Mouse (Mus musculus) erythroid progenitor cell, adult 5-6 weeks (primary cell): Measurements from ENCODE around the gene Fam76a. TPM values are rescaled to one million over a fixed set of nuclear protein-coding genes. Genes with fewer than 3 reads are reported as not detected.
A peak's percentile ranks its signal among the peaks of the same experiment; 100 is the strongest.

ENCODE experiments used
- ATAC-seq: replicated peaks from 2 replicates; pipeline ENCODE4 v1.8.0; 2016; ENCODE audit warnings: moderate number of reproducible peaks, mild to moderate bottlenecking, moderate TSS enrichment, inconsistent platforms; ENCODE audit not compliant: poor library complexity, low FRiP score, severe bottlenecking
- total RNA-seq, 2 experiments: library from RNA; stranded (forward) in 1 of 2; stranded (reverse) in 1 of 2; fragments of 150-400 nt in 1 of 2; fragments of 186-747, 209-891 nt in 1 of 2; gene quantifications; 2 replicates each; pipeline versions ENCODE4 v1.2.3 to v1.2.4; 2015 to 2017; ENCODE audit warnings: low replicate concordance in 2 of 2

The Fam76a gene
- total RNA-seq, 2 experiments from 2014 or later = 30.6 to 41.3 TPM

DNA sequence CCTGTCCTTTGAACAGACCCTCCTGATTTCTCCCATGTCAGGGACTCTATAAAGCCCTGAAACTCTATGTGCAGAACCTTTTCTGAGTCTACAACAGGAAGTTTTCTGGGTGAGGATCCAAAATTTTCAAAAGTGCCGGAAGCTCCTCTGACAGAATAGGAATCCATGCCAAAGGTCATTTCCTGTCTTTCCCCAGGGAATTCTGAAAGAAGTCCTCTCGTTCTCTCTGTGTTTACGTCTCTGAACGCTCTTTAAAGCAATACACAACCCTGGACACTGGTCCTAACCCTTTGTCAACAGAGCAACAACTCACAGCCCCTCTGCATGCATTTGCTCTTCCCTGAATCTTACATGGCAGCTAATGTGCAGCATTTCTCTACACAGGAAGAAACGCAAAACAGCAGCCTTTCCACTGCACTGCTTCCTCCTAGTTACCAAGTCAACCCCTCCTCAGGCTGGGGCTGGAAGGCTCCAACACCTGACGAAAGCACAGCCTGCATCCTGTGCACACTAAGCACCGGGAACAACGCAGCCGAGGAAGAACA is 17.5 kb downstream of the Fam76a start:
- ATAC-seq = no peak

- ATAC-seq = no peak
Measured at GRCm38 (mm10) chr4:132904071-132904470, 18.3 kb downstream of the Fam76a start.

DNA sequence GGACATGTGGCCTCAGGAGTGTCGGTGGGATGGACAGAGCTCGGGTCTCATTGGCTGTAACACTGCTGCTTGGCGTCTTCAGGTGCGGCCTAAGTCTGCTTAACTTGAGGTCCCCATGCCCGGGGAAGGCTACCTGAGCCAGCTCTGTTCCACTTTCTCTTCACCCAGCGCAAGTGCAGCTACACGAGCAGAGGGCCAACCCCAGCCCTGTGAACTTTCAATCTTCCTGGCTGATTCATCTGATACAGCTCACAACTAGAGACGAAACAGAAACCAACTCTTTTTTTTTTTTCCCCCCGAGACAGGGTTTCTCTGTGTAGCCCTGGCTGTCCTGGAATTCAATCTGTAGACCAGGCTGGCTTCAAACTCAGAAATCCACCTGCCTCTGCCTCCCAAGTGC is 24.2 kb downstream of the Fam76a start:
- no peak for ATAC-seq

DNA sequence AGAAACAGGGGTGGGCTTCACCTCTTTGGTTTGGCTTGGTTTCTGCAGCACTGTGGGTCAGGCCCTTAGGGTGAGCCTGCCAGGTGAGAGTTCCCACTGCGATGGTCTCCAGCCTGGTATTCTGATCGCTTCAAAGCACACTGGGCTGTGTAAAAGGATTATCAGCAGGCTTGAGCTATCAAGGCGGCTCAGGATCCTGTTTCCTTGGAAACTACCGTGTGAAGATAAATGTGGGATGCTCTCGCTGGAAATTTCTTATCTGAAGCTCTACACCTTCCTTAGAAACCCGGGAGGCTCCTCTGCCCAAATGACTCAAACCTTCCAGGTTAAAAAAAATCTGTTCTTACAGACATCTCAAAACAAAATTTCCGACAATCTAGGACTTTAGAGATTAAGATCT is 28.0 kb downstream of the Fam76a start:
- ATAC-seq = no peak

- no peak for ATAC-seq
Measured at GRCm38 (mm10) chr4:132884844-132885374, 37.4 kb downstream of the Fam76a start.

- ATAC-seq = peak; percentile 94
Measured at GRCm38 (mm10) chr4:132884064-132884843, 38.1 kb downstream of the Fam76a start, which contains the start of gene Stx12. Stx12 (minus strand) TSS chr4:132884509.

DNA sequence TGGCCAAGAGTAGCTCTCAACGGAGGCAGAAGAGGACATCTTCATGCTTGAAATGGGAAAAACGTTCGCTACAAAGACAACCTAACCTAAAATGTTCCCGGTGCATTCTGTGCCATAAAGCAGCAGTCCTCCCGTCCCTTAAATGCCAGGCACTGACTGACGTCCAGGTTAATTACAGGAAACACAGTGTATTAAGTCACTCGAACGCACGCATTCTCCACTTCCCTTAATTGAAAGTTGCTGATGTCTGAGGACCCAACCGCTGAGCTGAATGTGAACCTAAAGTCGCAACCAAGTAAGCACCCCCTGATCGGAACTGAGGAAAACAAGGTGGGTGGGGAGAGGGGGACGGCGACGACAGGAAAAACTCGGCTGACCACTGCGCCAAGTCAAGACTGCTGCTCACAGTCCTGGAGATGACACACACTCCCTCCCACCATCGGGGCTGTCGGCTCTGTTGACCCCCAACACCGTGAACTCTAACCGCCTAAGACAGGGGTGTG is 38.7 kb downstream of the Fam76a start:
- ATAC-seq = peak; percentile 43

DNA sequence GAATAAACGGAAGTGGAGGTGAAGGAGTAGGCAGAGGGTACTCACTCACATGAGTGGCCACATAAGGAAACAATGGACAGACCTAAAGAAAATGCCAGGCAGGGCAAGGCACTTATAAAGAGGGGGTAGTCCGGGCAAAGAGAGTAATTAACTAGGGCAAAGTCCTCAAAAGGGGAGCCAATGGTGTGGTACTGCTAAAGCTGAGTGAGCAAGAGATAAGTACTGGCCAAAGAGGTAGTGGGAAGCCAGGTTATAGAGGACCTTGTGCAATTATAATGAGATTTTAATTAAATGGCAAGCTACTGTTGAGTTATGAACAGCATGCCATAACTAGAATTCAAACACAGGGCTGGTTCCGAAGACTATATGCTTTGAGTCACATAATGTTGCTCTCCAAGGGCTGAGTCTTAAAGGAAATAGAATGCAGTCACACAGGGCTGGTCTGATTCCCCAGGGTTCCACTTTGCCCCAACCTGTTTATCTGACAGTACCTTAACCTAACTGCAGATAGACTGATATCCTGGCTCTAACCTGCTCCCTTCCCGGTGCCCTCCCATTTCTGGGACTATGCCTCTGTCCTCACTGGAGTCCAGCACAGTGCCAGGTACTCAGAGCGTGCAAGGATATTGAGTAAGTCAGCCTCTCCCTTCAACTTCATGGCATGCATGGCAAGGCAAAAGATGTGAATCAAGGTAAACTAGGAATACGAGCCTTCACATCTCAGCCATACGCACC is 47.8 kb downstream of the Fam76a start:
- ATAC-seq = no peak

DNA sequence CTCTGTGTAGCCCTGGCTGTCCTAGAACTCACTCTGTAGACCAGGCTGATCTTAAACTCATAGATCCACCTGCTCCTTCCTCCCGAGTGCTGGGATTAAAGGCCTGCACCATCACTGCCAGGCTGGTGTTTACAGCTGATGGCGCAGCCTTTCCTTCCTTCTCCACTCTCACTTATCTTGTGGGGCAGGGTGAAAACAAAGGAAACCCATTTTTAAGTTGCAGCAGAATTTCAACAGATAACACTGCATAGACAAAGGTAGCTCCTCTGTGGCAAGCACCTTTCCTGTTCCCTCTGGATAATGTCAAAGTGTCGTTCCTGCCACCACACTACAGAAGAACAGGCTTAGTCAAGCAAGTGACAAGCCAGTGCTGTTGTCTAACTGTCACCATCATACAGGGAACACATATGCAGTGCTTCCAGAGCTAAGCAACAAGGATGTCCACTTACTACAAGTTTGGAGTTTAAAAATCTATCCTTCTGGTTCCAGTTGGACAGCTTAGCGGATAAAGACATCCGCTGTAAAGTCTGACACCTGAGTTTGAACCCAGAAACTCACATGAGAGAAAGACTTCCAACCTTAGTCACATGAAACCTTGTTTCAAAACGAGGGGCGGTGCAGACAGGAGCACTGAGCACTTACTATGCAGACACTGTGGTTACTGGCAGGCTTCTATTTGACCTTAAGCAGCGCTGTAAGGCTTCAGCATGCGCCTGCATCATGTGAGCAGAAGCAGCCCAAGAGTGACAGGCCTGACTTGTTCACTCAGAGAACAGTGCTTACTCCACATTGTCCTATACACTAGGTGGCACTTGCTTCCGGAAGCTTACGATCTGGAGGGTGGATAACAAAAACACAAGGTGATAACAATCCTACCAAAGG is 48.6 kb downstream of the Fam76a start:
- no peak for ATAC-seq

- ATAC-seq = no peak
Measured at GRCm38 (mm10) chr4:132871116-132871515, 51.2 kb downstream of the Fam76a start.

DNA sequence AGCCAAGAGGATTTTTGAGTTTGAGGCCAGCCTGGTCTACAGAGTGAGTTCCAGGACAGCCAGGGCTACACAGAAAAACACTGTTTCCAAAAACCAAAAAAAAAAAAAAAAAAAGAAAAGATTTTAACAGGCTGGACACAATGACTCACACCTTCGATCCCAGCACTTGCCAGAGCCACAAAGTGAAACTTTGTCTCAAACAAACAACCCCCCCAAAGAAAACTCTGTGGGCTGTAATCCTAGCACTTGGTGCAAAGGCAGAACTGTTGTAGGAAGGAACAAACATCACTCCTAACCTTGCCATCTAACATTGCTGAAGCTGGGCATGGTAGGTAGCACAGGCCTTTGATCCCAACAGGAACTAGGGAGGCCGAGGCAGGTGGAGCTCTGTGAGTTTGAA is 57.5 kb downstream of the Fam76a start:
- no peak for ATAC-seq

DNA sequence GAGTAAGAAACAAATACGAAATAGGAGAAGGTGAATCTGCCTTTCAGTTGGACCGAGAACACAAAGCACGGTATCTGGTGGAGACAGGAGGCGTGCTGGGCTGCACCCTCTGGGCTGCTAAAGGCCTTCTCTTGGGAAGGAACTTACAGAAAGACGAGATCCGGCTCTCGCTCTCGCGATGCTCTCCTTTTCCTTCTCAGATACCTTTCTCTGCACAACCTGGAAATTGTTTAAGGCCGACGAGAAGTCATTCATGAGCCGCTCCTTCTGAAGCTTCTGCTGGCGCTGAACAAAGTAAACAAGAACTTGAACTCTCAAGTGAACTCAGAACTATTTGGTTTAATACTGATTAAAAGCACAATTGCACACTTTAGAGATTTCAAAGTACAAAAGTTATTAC is 59.3 kb downstream of the Fam76a start:
- ATAC-seq = no peak

DNA sequence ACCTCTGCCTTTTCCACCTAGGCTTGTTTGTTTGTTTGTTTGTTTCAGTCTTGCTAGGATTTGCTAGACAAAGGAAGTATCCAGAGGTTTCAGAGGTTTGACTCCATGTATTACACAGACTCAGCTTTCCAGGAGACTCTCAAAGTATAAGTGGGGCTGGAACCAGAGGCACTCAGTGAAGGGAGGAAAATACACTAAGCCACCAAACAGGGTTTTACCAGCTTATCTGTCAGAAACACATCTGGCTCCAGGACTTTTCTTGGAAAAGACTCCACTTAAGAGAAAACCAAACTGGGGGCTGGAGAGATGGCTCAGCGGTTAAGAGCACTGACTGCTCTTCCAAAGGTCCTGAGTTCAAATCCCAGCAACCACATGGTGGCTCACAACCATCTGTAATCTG is 61.5 kb downstream of the Fam76a start:
- no peak for ATAC-seq

Other genes starting within 250 kb of the Fam76a start
- gene Xkr8, start 190.0 kb downstream of the Fam76a start, total RNA-seq (2015; ENCODE audit: low replicate concordance) = 0.42 TPM in 1 of 2 replicates, not detected in the other
- 0.08 and 0.64 TPM in 2 replicates for gene Xkr8, start 190.0 kb downstream of the Fam76a start, total RNA-seq (2017; ENCODE audit: low replicate concordance)
- 2.5 TPM in 1 of 2 replicates, not detected in the other for gene Smpdl3b, start 165.3 kb downstream of the Fam76a start, total RNA-seq (2015; ENCODE audit: low replicate concordance)
- not detected in 2 replicates for gene Smpdl3b, start 165.3 kb downstream of the Fam76a start, total RNA-seq (2017; ENCODE audit: low replicate concordance)
- gene Rpa2, start 154.2 kb downstream of the Fam76a start, total RNA-seq (2015; ENCODE audit: low replicate concordance) = 32.7 and 54.4 TPM in 2 replicates
- gene Rpa2, start 154.2 kb downstream of the Fam76a start, total RNA-seq (2017; ENCODE audit: low replicate concordance) = 28.4 and 51.9 TPM in 2 replicates
- 5.4 and 12.6 TPM in 2 replicates for gene Themis2, start 126.2 kb downstream of the Fam76a start, total RNA-seq (2015; ENCODE audit: low replicate concordance)
- 5.4 and 7.5 TPM in 2 replicates for gene Themis2, start 126.2 kb downstream of the Fam76a start, total RNA-seq (2017; ENCODE audit: low replicate concordance)
- gene Ppp1r8, start 79.4 kb downstream of the Fam76a start, total RNA-seq (2015; ENCODE audit: low replicate concordance) = 16.6 and 19.3 TPM in 2 replicates
- 24.5 and 36.2 TPM in 2 replicates for gene Ppp1r8, start 79.4 kb downstream of the Fam76a start, total RNA-seq (2017; ENCODE audit: low replicate concordance)
- 44.3 and 52.0 TPM in 2 replicates for gene Stx12, start 38.0 kb downstream of the Fam76a start, total RNA-seq (2015; ENCODE audit: low replicate concordance)
- gene Stx12, start 38.0 kb downstream of the Fam76a start, total RNA-seq (2017; ENCODE audit: low replicate concordance) = 44.1 and 55.1 TPM in 2 replicates
- gene Fgr, start 51.5 kb upstream of the Fam76a start, total RNA-seq (2015; ENCODE audit: low replicate concordance) = 8.4 and 12.6 TPM in 2 replicates
- gene Fgr, start 51.5 kb upstream of the Fam76a start, total RNA-seq (2017; ENCODE audit: low replicate concordance) = 7.8 and 9.7 TPM in 2 replicates
- gene Ahdc1, start 88.7 kb upstream of the Fam76a start, total RNA-seq (2015; ENCODE audit: low replicate concordance) = 2.9 TPM in 2 replicates
- 0.26 TPM in 1 of 2 replicates, not detected in the other for gene Ahdc1, start 88.7 kb upstream of the Fam76a start, total RNA-seq (2017; ENCODE audit: low replicate concordance)
- 79.6 and 83.6 TPM in 2 replicates for gene Wasf2, start 207.9 kb upstream of the Fam76a start, total RNA-seq (2015; ENCODE audit: low replicate concordance)
- 59.7 and 73.7 TPM in 2 replicates for gene Wasf2, start 207.9 kb upstream of the Fam76a start, total RNA-seq (2017; ENCODE audit: low replicate concordance)